Mouse (Mus musculus) olfactory bulb, adult 2 months (tissue): ENCODE results near the gene Hist1h2ah.

Source experiments
- CTCF ChIP-seq: fragments of 200-500 bp; IDR thresholded peaks from 2 replicates; pipeline ENCODE4 v1.5.1; 2012; ENCODE audit warnings: low read depth, mild to moderate bottlenecking, low read length, moderate library complexity; ENCODE audit not compliant: insufficient read depth
- POLR2A ChIP-seq: fragments of 200-500 bp; IDR thresholded peaks from 2 replicates; pipeline ENCODE4 v1.6.1; 2012; ENCODE audit warnings: mild to moderate bottlenecking, low read depth, low read length, moderate library complexity; ENCODE audit not compliant: insufficient read depth

DNA sequence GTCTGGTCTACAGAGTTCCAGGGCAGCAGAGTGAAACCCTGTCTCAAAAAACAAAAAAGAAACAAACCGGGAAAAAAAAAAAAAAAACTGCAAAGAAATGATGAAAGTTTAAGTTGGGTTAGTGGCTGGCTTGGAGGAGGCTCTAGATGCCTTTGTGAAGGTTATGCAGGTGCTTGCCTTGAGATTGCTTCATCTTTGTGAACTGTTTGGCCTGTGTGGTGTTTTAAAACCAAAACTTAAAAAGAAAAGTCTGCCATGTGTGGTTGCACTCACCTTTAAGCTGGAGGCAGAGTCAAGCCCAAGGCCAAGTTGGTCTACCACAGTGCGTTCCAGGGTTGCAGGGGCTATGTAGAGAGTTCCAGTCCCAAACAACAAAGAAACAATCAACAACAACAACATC lies 13.7 kb upstream of the Hist1h2ah start:
- TF ChIP-seq POLR2A = no peak
- TF ChIP-seq CTCF = no peak
